Mouse (Mus musculus) stomach, embryonic 14.5 days (tissue): ENCODE measurements around the gene Akap6. TPM values are rescaled to one million over a fixed set of nuclear protein-coding genes. Genes with fewer than 3 reads are reported as not detected.

Experiments used
- ATAC-seq: fragments of 200-750 bp; cut with Nextera tagmentation; 2 replicates; pipeline ENCODE4 v1.8.0; 2017; ENCODE audit warnings: low read depth, moderate TSS enrichment; ENCODE audit not compliant: insufficient number of reproducible peaks, insufficient read depth, low FRiP score
- H3K27ac ChIP-seq: fragments of 300-500 bp; sonication (generic); 2 replicates; pipeline ENCODE4 v1.5.1; 2014; ENCODE audit warnings: mild to moderate bottlenecking, low read length, moderate library complexity, mixed read lengths
- H3K27me3 ChIP-seq: fragments of 300-500 bp; sonication (generic); 2 replicates; pipeline ENCODE4 v1.6.1; 2014; ENCODE audit warnings: low read length, control low read depth, mixed read lengths; ENCODE audit not compliant: control insufficient read depth, insufficient read depth
- H3K36me3 ChIP-seq: fragments of 300-500 bp; sonication (generic); 2 replicates; pipeline ENCODE4 v1.6.1; 2014; ENCODE audit warnings: mild to moderate bottlenecking, control low read depth, low read length, moderate library complexity, mixed read lengths; ENCODE audit not compliant: control insufficient read depth, insufficient read depth
- H3K4me1 ChIP-seq: fragments of 300-500 bp; sonication (generic); 2 replicates; pipeline ENCODE4 v1.6.1; 2014; ENCODE audit warnings: low read length, control low read depth, mixed read lengths; ENCODE audit not compliant: control insufficient read depth, insufficient read depth
- H3K4me2 ChIP-seq: fragments of 300-500 bp; sonication (generic); replicated peaks from 2 replicates; pipeline ENCODE4 v1.6.1; 2014; ENCODE audit warnings: low read depth, low read length, control low read depth
- H3K4me3 ChIP-seq: fragments of 300-500 bp; sonication (generic); 2 replicates; pipeline ENCODE4 v1.5.1; 2014; ENCODE audit warnings: low read depth, low read length, control low read depth
- H3K9ac ChIP-seq: fragments of 300-500 bp; sonication (generic); replicated peaks from 2 replicates; pipeline ENCODE4 v1.6.1; 2014; ENCODE audit warnings: low read depth, mild to moderate bottlenecking, control low read depth, low read length, moderate library complexity, mixed read lengths
- H3K9me3 ChIP-seq: fragments of 300-500 bp; sonication (generic); 2 replicates; pipeline ENCODE4 v1.6.1; 2016; ENCODE audit warnings: low read depth, low read length, control low read depth; ENCODE audit not compliant: control insufficient read depth
- WGBS: fragments of 180-500 bp; shearing (Covaris S2); extraction: QIAGEN DNeasy Blood & Tissue Kit; methylation state at CpG from one replicate; pipeline ENCODE4 v1.1.7; 2014; 5-methylcytosine and 5-hydroxymethylcytosine counted together
- polyA plus RNA-seq: library from polyadenylated mRNA; unstranded; fragments of >200 nt; fragmentation: Nextera tagmentation; extraction: Ambion mirVana; gene quantifications from 2 replicates; pipeline ENCODE4 v1.2.1, GENCODE M21; 2014

Gene Akap6
- polyA plus RNA-seq, 1 experiment from 2014 or later = 2.7 TPM

- 60% methylated on average over 5 of the region's 5 CpGs for WGBS
- Histone ChIP-seq H3K27me3 (no peaks in the 10 kb centered on the region), H3K27ac (no peak overlapping the region), H3K9ac (no peak overlapping the region), H3K4me1 (peaks cover 9% of the 10 kb centered on the region), H3K4me2 (no peak overlapping the region), H3K4me3 (no peak overlapping the region), H3K36me3 (no peaks in the 10 kb centered on the region), H3K9me3 (no peaks in the 10 kb centered on the region)
- no peak for ATAC-seq
Observed at GRCm38 (mm10) chr12:53028926-53029325, 329.7 kb downstream of the Akap6 start.

GRCm38 (mm10) chr12:53029910-53030309 is 330.7 kb downstream of the Akap6 start:
- Histone ChIP-seq H3K4me1 (peaks cover 9% of the 10 kb centered on the region), H3K9ac (no peak overlapping the region), H3K4me3 (no peak overlapping the region), H3K4me2 (no peak overlapping the region), H3K27me3 (no peaks in the 10 kb centered on the region), H3K27ac (no peak overlapping the region), H3K36me3 (no peaks in the 10 kb centered on the region), H3K9me3 (no peaks in the 10 kb centered on the region)
- WGBS = 68% methylated on average over 6 of the region's 6 CpGs
- no peak for ATAC-seq

- H3K4me2 ChIP-seq = peak overlapping the region; percentile 39; the same call in 1 of the 2 replicates
Observed at GRCm38 (mm10) chr12:53032762-53033161, 333.6 kb downstream of the Akap6 start.

GRCm38 (mm10) chr12:53033404-53033913 is 334.3 kb downstream of the Akap6 start:
- 20% methylated on average over 14 of the region's 14 CpGs for WGBS
- H3K4me2 ChIP-seq = peak overlapping the region; percentile 39
- no peak for ATAC-seq
- H3K4me3 ChIP-seq = no peak overlapping the region; the same call in 1 of the 2 replicates
- no peaks in the 10 kb centered on the region for H3K9me3 ChIP-seq
- H3K4me1 ChIP-seq = peaks cover 9% of the 10 kb centered on the region
- no peak overlapping the region for H3K9ac ChIP-seq
- peak overlapping the region; percentile 56; the same call in 1 of the 2 replicates for H3K27ac ChIP-seq
- no peaks in the 10 kb centered on the region for H3K36me3 ChIP-seq
- H3K27me3 ChIP-seq = no peaks in the 10 kb centered on the region

More at GRCm38 (mm10) chr12:53032762-53033161, 333.6 kb downstream of the Akap6 start:
- Histone ChIP-seq H3K9me3 (no peaks in the 10 kb centered on the region), H3K9ac (no peak overlapping the region), H3K4me1 (peaks cover 9% of the 10 kb centered on the region), H3K4me3 (no peak overlapping the region), H3K27me3 (no peaks in the 10 kb centered on the region), H3K27ac (no peak overlapping the region), H3K36me3 (no peaks in the 10 kb centered on the region)
- WGBS = 30% methylated on average over 7 of the region's 7 CpGs
- no peak for ATAC-seq

GRCm38 (mm10) chr12:53040634-53041033 is 341.5 kb downstream of the Akap6 start:
- H3K4me3 ChIP-seq = no peak overlapping the region
- no peaks in the 10 kb centered on the region for H3K27me3 ChIP-seq
- H3K36me3 ChIP-seq = no peaks in the 10 kb centered on the region
- H3K4me2 ChIP-seq = no peak overlapping the region
- H3K9me3 ChIP-seq = no peaks in the 10 kb centered on the region
- no peak for ATAC-seq
- no peak overlapping the region for H3K9ac ChIP-seq
- H3K27ac ChIP-seq = no peak overlapping the region
- WGBS = 90% methylated on average over 5 of the region's 5 CpGs
- H3K4me1 ChIP-seq = no peaks in the 10 kb centered on the region

GRCm38 (mm10) chr12:53042739-53043138 is 343.6 kb downstream of the Akap6 start:
- Histone ChIP-seq H3K4me1 (no peaks in the 10 kb centered on the region), H3K9ac (no peak overlapping the region), H3K9me3 (no peaks in the 10 kb centered on the region), H3K27ac (no peak overlapping the region), H3K4me3 (no peak overlapping the region), H3K4me2 (no peak overlapping the region), H3K27me3 (no peaks in the 10 kb centered on the region), H3K36me3 (no peaks in the 10 kb centered on the region)
- WGBS = 22% methylated on average over 5 of the region's 5 CpGs
- no peak for ATAC-seq

GRCm38 (mm10) chr12:53057606-53058005 is 358.4 kb downstream of the Akap6 start:
- Histone ChIP-seq H3K4me2 (no peak overlapping the region), H3K27ac (no peak overlapping the region), H3K4me3 (no peak overlapping the region), H3K27me3 (no peaks in the 10 kb centered on the region), H3K9me3 (no peaks in the 10 kb centered on the region), H3K9ac (no peak overlapping the region), H3K36me3 (no peaks in the 10 kb centered on the region), H3K4me1 (no peaks in the 10 kb centered on the region; the same call in 1 of the 2 replicates)
- WGBS = 46% methylated on average over 7 of the region's 7 CpGs
- 0 out of 2 replicates have a peak, but pooled peaks have one; percentile 46 for ATAC-seq

- Histone ChIP-seq H3K27ac (no peak overlapping the region), H3K4me2 (no peak overlapping the region), H3K9ac (no peak overlapping the region), H3K4me1 (no peaks in the 10 kb centered on the region; the same call in 1 of the 2 replicates), H3K36me3 (no peaks in the 10 kb centered on the region), H3K27me3 (no peaks in the 10 kb centered on the region), H3K9me3 (no peaks in the 10 kb centered on the region), H3K4me3 (no peak overlapping the region)
- WGBS = 59% methylated on average over 6 of the region's 6 CpGs
- ATAC-seq = no peak
Observed at GRCm38 (mm10) chr12:53060903-53061302, 361.7 kb downstream of the Akap6 start.
